Mouse (Mus musculus) cortical plate, adult 2 months (tissue): ENCODE measurements at regions not wholly inside any gene's neighbourhood (a gene's known extent, or its start where the extent isn't known, plus 50 kb on each side); places are given as distances from the start of the nearest gene placed in this dataset.

Experiments used
- CTCF ChIP-seq: fragments of 200-500 bp; IDR thresholded peaks from 2 replicates; pipeline ENCODE4 v1.5.1; 2011; ENCODE audit warnings: mild to moderate bottlenecking, control low read depth, low read length; ENCODE audit not compliant: insufficient read depth; ENCODE audit errors: extremely low read depth
- POLR2A ChIP-seq: fragments of 200-500 bp; IDR thresholded peaks from 2 replicates; pipeline ENCODE4 v1.6.1; 2011; ENCODE audit warnings: mild to moderate bottlenecking, low read length, control low read depth; ENCODE audit not compliant: insufficient read depth; ENCODE audit errors: extremely low read depth

DNA sequence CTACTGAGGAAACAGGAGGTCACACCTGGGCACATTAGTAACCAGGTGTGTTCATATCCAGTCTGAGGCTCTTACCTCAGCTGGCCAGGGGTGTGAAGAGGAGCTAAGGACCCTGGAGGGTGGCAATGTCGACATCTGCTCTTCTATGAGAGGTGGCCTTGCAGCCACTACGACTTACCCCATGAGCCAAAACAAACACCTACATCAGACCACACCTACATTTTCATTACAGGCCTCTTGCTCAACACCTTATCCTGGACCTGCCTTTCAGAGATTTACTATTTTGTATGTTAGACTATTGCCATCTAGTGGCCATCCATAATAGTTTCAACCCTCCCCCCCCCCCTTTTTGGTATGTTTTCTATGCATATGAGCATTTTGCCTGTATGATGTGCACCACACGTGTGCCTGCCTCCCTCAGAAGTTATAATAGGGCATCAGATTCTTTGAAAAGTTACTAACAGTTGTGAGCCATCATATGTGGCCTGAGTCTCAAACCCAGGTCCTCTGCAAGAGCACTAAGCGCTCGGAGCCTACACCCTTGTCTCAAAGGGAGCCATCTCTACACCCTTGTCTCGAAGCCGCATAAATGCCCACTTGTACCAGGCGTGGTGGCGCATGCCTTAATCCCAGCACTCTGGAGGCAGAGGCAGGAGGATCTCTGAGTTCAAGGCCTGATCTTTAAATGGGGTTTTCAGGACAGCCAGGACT lies 197.8 kb downstream of the Gm9195 start:
- no peak for TF ChIP-seq POLR2A
- TF ChIP-seq CTCF: no peak
